Mouse (Mus musculus): ENCODE data around the gene Setd2. TPM values are rescaled to one million over a fixed set of nuclear protein-coding genes. Genes with fewer than 3 reads are reported as not detected.
A peak's percentile ranks its signal among the peaks of the same experiment; 100 is the strongest.

The Setd2 gene
- polyA plus RNA-seq, 1 experiment from 2014 or later: 9.6 TPM

- H3K4me2 ChIP-seq (ENCODE audit: low read depth, low read length): peak overlapping the region; percentile 99
- H3K4me3 ChIP-seq (ENCODE audit: low read depth, low read length): peak overlapping the region; percentile 81
- peak overlapping the region; percentile 80; the same call in 1 of the 2 replicates for H3K27ac ChIP-seq (ENCODE audit: low read depth)
- peaks cover 15% of the 10 kb centered on the region for H3K27me3 ChIP-seq (ENCODE audit: insufficient read depth, low read length)
- no peak overlapping the region; the same call in 1 of the 2 replicates for H3K9ac ChIP-seq (replicated peaks)
- H3K4me1 ChIP-seq (ENCODE audit: insufficient read depth): peaks cover 56% of the 10 kb centered on the region
- 79% methylated on average over 19 of the region's 19 CpGs for WGBS (ENCODE audit: insufficient replicate concordance)
- DNase-seq (no peak), ATAC-seq (no peak)
- 0 out of 2 replicates have a peak, but pooled peaks cover 3% of the 10 kb centered on the region for H3K36me3 ChIP-seq (replicated peaks; ENCODE audit: insufficient read depth, low read length)
- no peaks in the 10 kb centered on the region for H3K9me3 ChIP-seq (ENCODE audit: low read length)
- TF ChIP-seq EP300 (IDR thresholded peaks at IDR 0.05; ENCODE audit: low read depth) (no peak), CTCF (IDR thresholded peaks at IDR 0.05; ENCODE audit: low read depth) (no peak)
These were observed 122.6 kb downstream of the Setd2 start for GRCm38 (mm10) chr9:110654726-110655650.

GRCm38 (mm10) chr9:110655651-110656007, 123.2 kb downstream of the Setd2 start:
- H3K27me3 ChIP-seq (ENCODE audit: insufficient read depth, low read length): peaks cover 15% of the 10 kb centered on the region
- 0 out of 2 replicates have a peak, but pooled peaks cover 3% of the 10 kb centered on the region for H3K36me3 ChIP-seq (replicated peaks; ENCODE audit: insufficient read depth, low read length)
- no peaks in the 10 kb centered on the region for H3K9me3 ChIP-seq (ENCODE audit: low read length)
- ATAC-seq (no peak), DNase-seq (no peak)
- H3K27ac ChIP-seq (ENCODE audit: low read depth): peak overlapping the region; percentile 91
- peak overlapping the region; percentile 83 for H3K9ac ChIP-seq (replicated peaks)
- 84% methylated on average over 10 of the region's 10 CpGs for WGBS (ENCODE audit: insufficient replicate concordance)
- H3K4me1 ChIP-seq (ENCODE audit: insufficient read depth): peaks cover 63% of the 10 kb centered on the region
- TF ChIP-seq CTCF (IDR thresholded peaks at IDR 0.05; ENCODE audit: low read depth) (no peak), EP300 (IDR thresholded peaks at IDR 0.05; ENCODE audit: low read depth) (no peak)
- H3K4me2 ChIP-seq (ENCODE audit: low read depth, low read length): peak overlapping the region; percentile 73
- H3K4me3 ChIP-seq (ENCODE audit: low read depth, low read length): peak overlapping the region; percentile 74

- H3K4me1 ChIP-seq (ENCODE audit: insufficient read depth): peaks cover 69% of the 10 kb centered on the region
- peak within 1 kb of the TSS; percentile 83 for H3K9ac ChIP-seq (replicated peaks)
- peak within 1 kb of the TSS; percentile 73 for H3K4me2 ChIP-seq (ENCODE audit: low read depth, low read length)
- DNase-seq: peak; percentile 95
- peak within 1 kb of the TSS; percentile 91 for H3K27ac ChIP-seq (ENCODE audit: low read depth)
- H3K27me3 ChIP-seq (ENCODE audit: insufficient read depth, low read length): peaks cover 15% of the 10 kb centered on the region
- H3K4me3 ChIP-seq (ENCODE audit: low read depth, low read length): peak within 1 kb of the TSS; percentile 74
- 0 out of 2 replicates have a peak, but pooled peaks cover 3% of the 10 kb centered on the region for H3K36me3 ChIP-seq (replicated peaks; ENCODE audit: insufficient read depth, low read length)
- peak; percentile 21; the same call in 1 of the 2 replicates for TF ChIP-seq CTCF (IDR thresholded peaks at IDR 0.05; ENCODE audit: low read depth)
- TF ChIP-seq EP300 (IDR thresholded peaks at IDR 0.05; ENCODE audit: low read depth): peak; percentile 44; the same call in 1 of the 2 replicates
- peak; percentile 84 for ATAC-seq
- WGBS (ENCODE audit: insufficient replicate concordance): under 1% methylated on average over 52 of the region's 52 CpGs
- H3K9me3 ChIP-seq (ENCODE audit: low read length): no peaks in the 10 kb centered on the region
These were observed 124.1 kb downstream of the Setd2 start, which contains the start of gene Ccdc12 for GRCm38 (mm10) chr9:110656249-110657221. Ccdc12 (plus strand) TSS chr9:110656503.

- H3K4me1 ChIP-seq (ENCODE audit: insufficient read depth): peaks cover 71% of the 10 kb centered on the region
These were observed 125.2 kb downstream of the Setd2 start for GRCm38 (mm10) chr9:110657474-110658078.

GRCm38 (mm10) chr9:110659521-110659920, 127.1 kb downstream of the Setd2 start:
- Histone ChIP-seq H3K9me3 (ENCODE audit: low read length) (no peaks in the 10 kb centered on the region), H3K4me1 (ENCODE audit: insufficient read depth) (peaks cover 70% of the 10 kb centered on the region), H3K27ac (ENCODE audit: low read depth) (no peak overlapping the region), H3K4me2 (ENCODE audit: low read depth, low read length) (no peak overlapping the region), H3K36me3 (replicated peaks; ENCODE audit: insufficient read depth, low read length) (0 out of 2 replicates have a peak, but pooled peaks cover 3% of the 10 kb centered on the region), H3K9ac (replicated peaks) (no peak overlapping the region), H3K4me3 (ENCODE audit: low read depth, low read length) (no peak overlapping the region), H3K27me3 (ENCODE audit: insufficient read depth, low read length) (no peaks in the 10 kb centered on the region)
- DNase-seq (no peak), ATAC-seq (no peak)
- TF ChIP-seq CTCF (IDR thresholded peaks at IDR 0.05; ENCODE audit: low read depth) (no peak), EP300 (IDR thresholded peaks at IDR 0.05; ENCODE audit: low read depth) (no peak)
- WGBS (ENCODE audit: insufficient replicate concordance): 85% methylated on average over 12 of the region's 12 CpGs

More at GRCm38 (mm10) chr9:110657474-110658078, 125.2 kb downstream of the Setd2 start:
- H3K9me3 ChIP-seq (ENCODE audit: low read length): no peaks in the 10 kb centered on the region
- 27% methylated on average over 13 of the region's 13 CpGs for WGBS (ENCODE audit: insufficient replicate concordance)
- 0 out of 2 replicates have a peak, but pooled peaks cover 3% of the 10 kb centered on the region for H3K36me3 ChIP-seq (replicated peaks; ENCODE audit: insufficient read depth, low read length)
- H3K4me3 ChIP-seq (ENCODE audit: low read depth, low read length): peak overlapping the region; percentile 74
- DNase-seq (peak; percentile 63), ATAC-seq (no peak)
- peaks cover 11% of the 10 kb centered on the region for H3K27me3 ChIP-seq (ENCODE audit: insufficient read depth, low read length)
- H3K4me2 ChIP-seq (ENCODE audit: low read depth, low read length): peak overlapping the region; percentile 73
- H3K9ac ChIP-seq (replicated peaks): peak overlapping the region; percentile 83
- H3K27ac ChIP-seq (ENCODE audit: low read depth): peak overlapping the region; percentile 91
- TF ChIP-seq CTCF (IDR thresholded peaks at IDR 0.05; ENCODE audit: low read depth): no peak
- TF ChIP-seq EP300 (IDR thresholded peaks at IDR 0.05; ENCODE audit: low read depth): no peak
